Mouse (Mus musculus) c-Kit-positive CD71-positive TER-119-negative erythroid progenitor cells, embryonic 14.5 days (primary cell): ENCODE results near the gene Slc2a1.

Source experiments
- DNase-seq: peaks from one replicate; pipeline ENCODE4 v3.0.0-alpha.2; 2013; ENCODE audit warnings: low read depth

Slc2a1 gene

DNA sequence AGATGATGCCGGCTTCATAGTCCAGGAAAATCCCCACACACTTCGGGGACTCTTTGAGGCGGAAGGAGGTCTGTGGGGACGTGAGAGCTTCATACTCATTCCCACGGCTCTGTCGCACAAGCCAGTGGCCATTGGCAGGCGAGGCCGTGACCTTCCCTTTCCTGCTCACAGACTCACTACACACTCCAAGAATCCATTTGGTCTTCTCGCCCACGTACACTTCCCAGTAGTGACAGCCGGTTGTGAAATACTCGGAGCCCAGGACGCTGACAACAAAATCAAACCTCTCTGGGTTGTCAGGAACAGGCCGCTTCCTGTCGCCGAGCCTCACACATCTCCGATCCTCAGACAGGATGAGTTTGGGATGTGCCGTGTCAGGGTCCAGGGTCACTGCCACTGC, 69.8 kb downstream of the Slc2a1 start:
- DNase-seq: no peak

DNA sequence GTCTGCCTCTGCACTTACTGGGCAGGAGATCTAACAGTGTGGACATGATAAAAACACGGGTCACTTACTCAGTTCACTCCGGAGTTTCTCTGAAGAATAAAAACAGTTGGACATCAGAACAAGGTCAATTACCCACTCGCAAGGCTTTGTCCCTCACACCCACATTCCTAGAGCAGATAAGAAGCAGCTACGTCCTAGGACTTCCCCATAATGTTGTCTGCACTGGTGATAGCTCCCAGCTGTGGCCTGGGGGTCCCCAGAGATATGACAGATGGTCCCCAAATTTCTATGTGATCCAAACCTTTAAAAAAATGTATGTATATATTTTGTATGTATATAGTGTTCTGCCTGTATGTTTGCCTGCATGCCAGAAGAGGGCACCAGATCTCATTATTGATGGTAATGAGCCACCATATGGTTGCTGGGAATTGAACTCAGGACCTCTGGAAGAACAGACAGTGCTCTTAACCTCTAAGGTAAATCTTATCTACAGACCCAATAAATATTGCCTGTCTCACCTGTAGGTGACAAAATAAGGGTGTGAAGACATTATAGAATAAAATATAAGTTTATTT, 71.7 kb downstream of the Slc2a1 start:
- no peak for DNase-seq

DNA sequence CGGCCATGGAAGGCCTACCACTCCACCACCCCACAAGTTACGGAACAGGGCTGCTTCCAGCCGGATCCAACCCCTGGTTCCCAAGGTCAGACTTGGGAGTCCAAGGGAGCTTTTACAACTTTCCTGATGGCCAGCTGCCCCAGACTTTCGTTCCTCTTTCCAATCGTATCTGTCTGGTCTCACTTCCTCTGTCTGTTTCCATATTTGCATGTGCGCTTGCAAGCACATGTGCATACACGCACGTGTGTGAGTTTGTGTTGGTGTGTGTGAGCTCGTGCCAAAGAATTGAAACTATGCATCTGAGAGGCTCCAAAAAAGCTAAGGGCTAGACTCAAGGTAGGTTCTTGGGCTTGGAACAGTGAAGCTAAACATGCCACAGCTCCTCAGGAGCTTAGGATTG, 72.9 kb downstream of the Slc2a1 start:
- no peak for DNase-seq

DNA sequence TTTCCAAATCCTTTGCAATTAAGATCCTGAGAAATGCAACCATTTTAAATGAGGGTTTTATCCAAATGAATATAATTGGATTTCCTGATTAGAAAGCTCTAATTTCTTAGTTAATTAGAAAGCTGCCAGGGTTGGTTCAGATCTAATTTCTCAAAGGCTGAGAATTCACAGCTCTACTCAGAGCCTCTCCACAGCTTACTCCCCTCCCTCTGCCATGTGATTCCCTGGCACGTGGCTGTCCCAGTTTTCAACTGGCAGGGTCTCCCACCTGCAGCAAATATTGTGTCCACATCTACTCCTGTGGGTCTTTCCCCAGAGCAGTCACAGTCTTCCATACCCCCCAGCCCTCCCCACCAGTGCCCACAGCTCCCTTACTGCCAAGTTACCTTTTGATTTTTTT, 75.0 kb downstream of the Slc2a1 start:
- DNase-seq: no peak

DNA sequence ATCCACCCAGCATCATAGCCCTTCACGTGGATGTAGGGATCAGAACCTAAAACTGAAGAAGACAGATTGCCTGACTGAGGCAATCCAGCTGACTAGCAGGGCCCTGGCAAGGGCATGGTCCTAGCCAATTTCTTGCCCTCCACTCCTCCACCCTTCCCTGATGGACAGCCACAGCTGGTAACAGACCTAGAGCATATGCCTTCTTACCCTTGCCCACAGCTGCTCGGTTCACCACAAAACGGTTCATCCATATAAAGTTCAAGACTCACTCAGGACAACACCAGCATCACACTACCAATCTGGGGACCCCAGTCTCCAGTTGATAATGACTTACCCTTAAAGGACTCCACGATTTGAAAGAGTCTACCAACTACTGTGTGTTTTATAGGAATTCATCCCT, 77.3 kb downstream of the Slc2a1 start:
- no peak for DNase-seq
